Mouse (Mus musculus): ENCODE measurements around the gene Psmd13. TPM values are rescaled to one million over a fixed set of nuclear protein-coding genes. Genes with fewer than 3 reads are reported as not detected.

The Psmd13 gene
- polyA plus RNA-seq, 1 experiment from 2014 or later: 279 TPM

DNA sequence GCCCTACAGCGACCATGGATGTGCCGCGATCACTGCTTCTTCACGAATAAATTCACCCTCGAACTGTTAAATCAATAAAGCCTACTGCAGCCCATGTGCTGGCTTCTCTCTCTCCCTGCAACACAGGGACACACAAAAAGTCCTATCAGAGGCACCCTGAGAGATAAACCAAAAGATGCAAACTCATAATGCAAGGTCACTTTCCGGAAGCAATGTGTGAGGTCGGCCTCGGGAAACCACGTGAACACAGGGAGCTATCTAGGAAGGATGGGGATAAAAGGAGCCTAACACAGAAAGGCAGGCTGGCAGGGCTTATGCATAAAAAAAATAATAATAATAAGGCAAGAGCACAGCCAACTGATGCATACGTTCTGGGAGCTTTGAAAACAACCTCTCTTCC, 35.1 kb upstream of the Psmd13 start:
- no peaks in the 10 kb centered on the region for H3K36me3 ChIP-seq (replicated peaks)
- H3K27me3 ChIP-seq (replicated peaks): peaks cover 15% of the 10 kb centered on the region
- no peak overlapping the region for H3K4me3 ChIP-seq
- no peaks in the 10 kb centered on the region for H3K4me1 ChIP-seq
- 86% methylated on average over 10 of the region's 10 CpGs for WGBS
- ATAC-seq (replicated peaks): no peak
- no peak overlapping the region for H3K27ac ChIP-seq
- no peak overlapping the region for H3K9ac ChIP-seq
- no peak overlapping the region for H3K4me2 ChIP-seq
- H3K9me3 ChIP-seq: no peaks in the 10 kb centered on the region

DNA sequence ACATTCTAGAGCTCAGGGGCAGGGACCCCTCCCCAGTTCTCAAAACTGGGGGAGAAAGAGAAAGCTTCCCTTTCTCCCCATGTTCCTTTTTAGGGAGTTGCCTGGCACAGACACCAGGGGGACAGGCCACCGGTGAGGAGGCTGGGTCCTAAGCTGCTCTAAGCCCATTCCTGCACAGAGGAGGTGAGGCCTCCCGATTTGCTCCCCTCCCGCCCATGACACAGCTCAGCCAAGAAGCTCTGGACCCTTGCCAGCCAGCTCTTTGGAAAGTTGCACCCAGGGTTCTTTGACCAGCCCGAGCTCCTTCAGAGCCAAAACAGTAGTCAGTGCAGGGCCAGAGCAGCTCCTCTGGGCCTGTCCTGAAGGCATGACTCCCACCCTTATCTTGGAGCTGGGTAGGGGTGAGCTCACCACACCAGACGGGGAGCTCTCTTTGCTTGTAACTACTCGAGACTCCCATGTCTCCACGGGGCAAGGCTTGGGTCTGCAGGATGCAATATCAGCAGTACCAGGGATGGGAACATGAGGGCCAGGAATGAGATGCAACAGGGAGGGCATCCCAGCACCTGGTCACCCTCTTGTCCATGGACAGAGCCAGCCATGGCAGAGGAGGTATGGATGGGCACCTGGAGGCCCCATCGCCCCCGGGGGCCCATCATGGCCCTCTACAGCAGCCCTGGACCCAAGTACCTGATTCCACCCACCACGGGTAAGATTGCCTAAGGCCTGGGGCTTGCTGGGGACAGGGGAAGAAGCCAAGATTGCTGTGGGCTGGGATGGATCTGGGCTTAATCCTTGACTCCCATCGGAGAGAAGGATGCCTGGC, 33.8 kb upstream of the Psmd13 start, which contains the start of gene Odf3:
TSS of gene Odf3 (plus strand) at position 51 of the 826 bp plus-strand sequence.
- no peak within 1 kb of the TSS for H3K4me3 ChIP-seq
- H3K4me2 ChIP-seq: no peak within 1 kb of the TSS
- H3K4me1 ChIP-seq: no peaks in the 10 kb centered on the region
- 66% methylated on average over 11 of the region's 11 CpGs for WGBS
- ATAC-seq (replicated peaks): no peak
- H3K27ac ChIP-seq: no peak within 1 kb of the TSS
- peaks cover 3% of the 10 kb centered on the region; the same call in 1 of the 2 replicates for H3K36me3 ChIP-seq (replicated peaks)
- peaks cover 11% of the 10 kb centered on the region; the same call in 1 of the 2 replicates for H3K27me3 ChIP-seq (replicated peaks)
- H3K9ac ChIP-seq: no peak within 1 kb of the TSS
- H3K9me3 ChIP-seq: no peaks in the 10 kb centered on the region

DNA sequence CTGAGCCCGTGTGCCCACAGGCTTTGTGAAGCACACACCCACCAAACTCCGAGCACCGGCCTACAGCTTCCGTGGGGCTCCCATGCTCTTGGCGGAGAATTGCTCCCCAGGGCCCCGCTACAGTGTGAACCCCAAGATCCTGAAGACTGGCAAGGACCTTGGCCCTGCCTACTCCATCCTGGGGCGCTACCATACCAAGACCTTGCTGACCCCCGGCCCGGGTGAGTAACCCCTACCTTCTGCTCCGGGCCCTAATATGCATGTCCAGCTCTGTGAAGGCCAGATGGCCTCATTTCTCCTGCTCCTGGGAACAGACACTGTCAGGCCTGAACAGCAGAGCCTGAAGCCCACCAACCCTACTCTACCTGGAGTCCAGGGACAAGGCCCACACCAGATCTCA, 33.2 kb upstream of the Psmd13 start:
- ATAC-seq (replicated peaks): no peak
- Histone ChIP-seq H3K4me3 (no peak overlapping the region), H3K27ac (no peak overlapping the region), H3K9ac (no peak overlapping the region), H3K4me2 (no peak overlapping the region), H3K9me3 (no peaks in the 10 kb centered on the region), H3K36me3 (replicated peaks) (peaks cover 9% of the 10 kb centered on the region), H3K4me1 (no peaks in the 10 kb centered on the region), H3K27me3 (replicated peaks) (peaks cover 11% of the 10 kb centered on the region; the same call in 1 of the 2 replicates)
- 93% methylated on average over 10 of the region's 10 CpGs for WGBS

DNA sequence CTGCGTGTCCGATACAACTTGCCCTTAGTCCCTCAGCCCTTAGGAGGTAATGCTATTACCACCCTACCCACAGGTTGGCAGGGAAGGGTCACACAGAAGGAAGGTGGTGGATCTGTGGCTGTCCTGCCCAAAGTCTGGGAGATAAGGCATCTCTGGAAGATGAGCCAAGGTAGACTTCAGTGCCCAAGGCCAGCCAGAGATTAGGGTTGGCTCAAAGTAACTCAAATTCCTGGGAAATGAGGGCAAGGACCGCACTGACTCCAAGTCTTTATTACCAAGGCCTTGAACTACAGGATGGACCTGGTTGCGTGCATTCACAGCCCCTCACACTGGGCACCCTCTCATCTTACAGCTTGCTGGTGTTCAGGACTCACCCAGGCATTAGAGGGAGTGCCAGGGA, 29.9 kb upstream of the Psmd13 start:
- no peak for ATAC-seq (replicated peaks)
- H3K9ac ChIP-seq: no peak overlapping the region
- WGBS: 94% methylated on average over 4 of the region's 4 CpGs
- H3K27ac ChIP-seq: no peak overlapping the region
- peaks cover 17% of the 10 kb centered on the region for H3K36me3 ChIP-seq (replicated peaks)
- peaks cover 11% of the 10 kb centered on the region for H3K4me1 ChIP-seq
- no peaks in the 10 kb centered on the region for H3K27me3 ChIP-seq (replicated peaks)
- no peaks in the 10 kb centered on the region for H3K9me3 ChIP-seq
- no peak overlapping the region for H3K4me2 ChIP-seq
- no peak overlapping the region for H3K4me3 ChIP-seq

DNA sequence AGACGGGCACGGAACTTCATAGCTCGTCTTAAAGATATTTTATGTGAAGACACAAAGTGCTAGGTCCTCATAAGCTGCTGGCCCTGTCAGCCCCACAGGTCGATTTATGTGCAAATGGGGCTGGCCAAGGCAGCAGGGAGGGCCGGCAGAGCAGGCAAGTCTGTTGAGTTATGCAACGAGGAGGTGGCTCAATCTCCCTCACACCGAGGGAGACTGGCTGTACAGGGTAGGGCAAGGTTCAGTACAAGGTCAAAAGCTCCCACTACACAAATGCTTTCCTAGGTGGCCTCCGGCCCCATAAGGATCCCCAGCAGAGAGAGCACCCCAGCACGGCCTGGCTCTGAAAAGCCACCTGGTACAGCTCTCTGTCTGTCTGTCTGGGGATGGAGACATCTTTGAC, 28.4 kb upstream of the Psmd13 start:
- ATAC-seq (replicated peaks): no peak
- 87% methylated on average over 9 of the region's 9 CpGs for WGBS
- H3K4me3 ChIP-seq: no peak overlapping the region

DNA sequence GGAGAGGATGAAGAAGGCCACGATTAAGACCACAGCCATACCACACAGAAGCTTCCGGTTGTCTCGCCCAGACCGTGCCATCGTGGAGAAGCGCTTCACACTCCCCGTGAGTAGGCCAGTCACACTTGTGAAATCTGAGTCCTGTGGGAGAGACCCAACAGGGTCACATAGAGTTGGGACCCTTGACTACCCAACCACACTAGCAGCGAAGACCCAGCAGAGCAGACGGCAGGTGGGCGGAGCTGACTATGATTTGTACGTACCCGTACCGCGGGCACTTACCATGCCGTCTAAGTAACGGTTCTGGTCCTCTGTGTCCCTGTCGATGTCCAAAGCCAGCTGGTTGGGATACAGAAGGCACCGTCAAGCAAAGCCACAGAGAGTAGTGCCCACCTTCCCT, 27.3 kb upstream of the Psmd13 start:
- Histone ChIP-seq H3K27ac (no peak overlapping the region), H3K27me3 (replicated peaks) (no peaks in the 10 kb centered on the region), H3K4me1 (peaks cover 29% of the 10 kb centered on the region), H3K9ac (no peak overlapping the region), H3K4me2 (no peak overlapping the region), H3K9me3 (no peaks in the 10 kb centered on the region), H3K36me3 (replicated peaks) (peaks cover 17% of the 10 kb centered on the region), H3K4me3 (no peak overlapping the region)
- 95% methylated on average over 18 of the region's 18 CpGs for WGBS
- ATAC-seq (replicated peaks): no peak

More for the DNA sequence above, 28.4 kb upstream of the Psmd13 start:
- peaks cover 17% of the 10 kb centered on the region for H3K36me3 ChIP-seq (replicated peaks)
- H3K27me3 ChIP-seq (replicated peaks): no peaks in the 10 kb centered on the region
- H3K4me1 ChIP-seq: peaks cover 18% of the 10 kb centered on the region
- no peak overlapping the region for H3K27ac ChIP-seq
- H3K4me2 ChIP-seq: no peak overlapping the region
- H3K9me3 ChIP-seq: no peaks in the 10 kb centered on the region
- no peak overlapping the region for H3K9ac ChIP-seq

DNA sequence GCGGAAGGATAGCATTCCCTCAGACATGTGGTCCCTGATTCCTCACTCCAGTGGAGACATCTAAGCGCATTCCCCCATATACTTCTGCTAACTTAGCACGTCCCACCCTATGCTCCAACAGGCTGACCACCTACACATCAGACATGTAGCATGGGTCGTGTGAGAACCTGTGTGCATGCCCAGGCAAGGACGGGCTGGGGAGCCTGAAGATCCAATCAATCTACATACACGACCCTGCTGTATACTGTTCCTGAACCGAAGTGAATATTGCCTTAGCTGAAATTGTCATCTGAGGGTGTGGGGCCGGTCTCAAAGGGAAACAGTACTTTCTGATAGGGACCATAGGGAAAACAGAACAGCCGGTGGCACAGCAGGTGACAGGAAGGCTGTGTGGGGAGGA, 26.6 kb upstream of the Psmd13 start:
- no peak for ATAC-seq (replicated peaks)
- Histone ChIP-seq H3K4me1 (peaks cover 35% of the 10 kb centered on the region), H3K4me2 (peak overlapping the region; percentile 96), H3K4me3 (peak overlapping the region; percentile 57), H3K27me3 (replicated peaks) (no peaks in the 10 kb centered on the region), H3K9ac (peak overlapping the region; percentile 62; the same call in 1 of the 2 replicates), H3K9me3 (no peaks in the 10 kb centered on the region), H3K27ac (no peak overlapping the region), H3K36me3 (replicated peaks) (peaks cover 17% of the 10 kb centered on the region)
- 77% methylated on average over 9 of the region's 9 CpGs for WGBS

DNA sequence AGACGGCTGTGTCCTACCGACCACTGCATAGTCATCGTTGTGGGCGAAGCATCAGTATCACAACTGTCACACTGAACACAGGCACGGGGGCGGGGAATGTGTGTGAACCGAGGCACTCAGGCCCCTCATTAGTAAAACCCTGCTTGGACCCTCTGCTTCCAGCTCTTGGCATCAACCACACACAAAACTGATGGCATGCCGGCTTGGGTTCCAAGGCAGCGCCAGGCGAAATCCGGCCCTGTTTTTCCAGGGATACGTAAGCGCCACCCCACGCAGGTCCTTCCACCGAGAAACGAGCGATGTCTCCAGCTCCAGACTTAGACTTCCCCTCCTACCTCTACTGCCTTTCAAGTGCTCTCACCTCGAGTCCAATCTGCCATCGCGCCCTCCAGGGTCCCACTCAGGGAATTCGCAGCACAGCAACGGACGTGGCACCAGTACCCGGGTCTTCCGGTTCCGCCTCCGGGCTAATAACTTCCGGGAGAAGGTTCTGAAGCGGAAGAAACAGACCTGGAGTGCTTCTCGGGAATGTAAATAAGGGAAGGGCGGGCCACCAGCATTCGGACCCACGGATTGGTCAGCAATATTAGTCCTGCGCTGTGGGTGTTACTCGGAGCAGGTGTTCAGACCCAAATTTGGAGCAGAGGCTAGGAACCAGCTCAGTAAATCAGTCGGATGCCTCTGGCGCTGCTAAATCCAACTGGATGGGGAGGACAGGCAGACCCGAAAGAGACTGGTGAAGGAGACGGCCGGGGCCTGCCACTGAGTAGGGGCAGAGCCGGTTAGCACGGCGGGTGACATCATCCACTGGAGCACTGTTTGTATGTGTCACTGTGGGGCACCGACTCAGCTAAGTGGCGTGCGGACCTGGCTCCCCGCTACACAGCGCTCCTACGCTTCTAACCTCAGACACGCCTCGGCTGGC, 25.6 kb upstream of the Psmd13 start, which contains the start of gene Gm45785:
TSS of gene Gm45785 (minus strand) at position 472 of the 925 bp plus-strand sequence.
- no peaks in the 10 kb centered on the region for H3K27me3 ChIP-seq (replicated peaks)
- peak within 1 kb of the TSS; percentile 57 for H3K4me3 ChIP-seq
- WGBS: under 1% methylated on average over 51 of the region's 51 CpGs
- peak; percentile 83 for ATAC-seq (replicated peaks)
- peak within 1 kb of the TSS; percentile 62 for H3K9ac ChIP-seq
- H3K4me2 ChIP-seq: peak within 1 kb of the TSS; percentile 96
- peaks cover 42% of the 10 kb centered on the region for H3K4me1 ChIP-seq
- H3K9me3 ChIP-seq: no peaks in the 10 kb centered on the region
- H3K36me3 ChIP-seq (replicated peaks): peaks cover 25% of the 10 kb centered on the region
- peak within 1 kb of the TSS; percentile 82 for H3K27ac ChIP-seq

DNA sequence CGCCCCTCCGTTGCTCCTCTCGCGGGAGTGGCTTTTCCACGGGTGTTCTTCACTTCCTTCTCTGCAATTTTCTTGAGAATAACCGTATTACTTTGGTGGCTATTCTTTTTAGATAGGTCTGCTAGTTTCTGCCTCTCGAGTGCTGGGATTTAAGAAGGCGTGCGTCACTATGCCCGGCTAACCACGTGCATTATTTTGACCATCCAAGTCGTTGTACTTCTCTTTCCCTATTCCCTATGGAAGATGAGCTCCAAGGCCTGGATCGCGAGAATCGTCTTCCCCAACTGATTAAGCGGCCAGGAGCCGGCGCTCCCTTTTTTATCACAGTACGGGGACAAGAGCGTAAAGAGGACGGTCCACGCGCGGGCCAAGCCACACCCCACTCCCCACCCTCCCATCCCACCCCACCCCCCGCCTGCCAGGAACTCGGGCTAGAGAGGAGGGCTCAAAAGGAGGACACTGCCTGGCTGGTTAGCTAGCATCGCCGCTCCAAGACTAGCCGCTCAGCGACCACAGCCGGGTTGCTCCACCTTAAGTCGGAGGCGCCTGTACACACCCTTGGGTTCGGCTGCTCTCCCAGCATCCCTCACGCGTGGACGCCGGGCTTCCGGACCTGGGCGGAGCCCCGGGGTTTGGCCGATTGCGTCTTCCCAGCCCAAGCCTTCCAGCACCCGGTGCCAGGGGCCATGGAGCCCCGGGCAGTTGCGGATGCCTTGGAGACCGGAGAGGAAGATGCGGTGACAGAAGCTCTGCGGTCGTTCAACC, 24.8 kb upstream of the Psmd13 start, which contains the start of gene Ric8a:
TSS of gene Ric8a (plus strand) at position 173 of the 765 bp plus-strand sequence.
- peak within 1 kb of the TSS; percentile 57 for H3K4me3 ChIP-seq
- H3K9ac ChIP-seq: peak within 1 kb of the TSS; percentile 62
- H3K27me3 ChIP-seq (replicated peaks): no peaks in the 10 kb centered on the region
- peak within 1 kb of the TSS; percentile 96 for H3K4me2 ChIP-seq
- whole genome bisulfite sequencing: under 1% methylated on average over 50 of the region's 50 CpGs
- H3K9me3 ChIP-seq: no peaks in the 10 kb centered on the region
- peaks cover 42% of the 10 kb centered on the region for H3K4me1 ChIP-seq
- peak within 1 kb of the TSS; percentile 82 for H3K27ac ChIP-seq
- peaks cover 33% of the 10 kb centered on the region for H3K36me3 ChIP-seq (replicated peaks)
- ATAC-seq (replicated peaks): peak; percentile 85

DNA sequence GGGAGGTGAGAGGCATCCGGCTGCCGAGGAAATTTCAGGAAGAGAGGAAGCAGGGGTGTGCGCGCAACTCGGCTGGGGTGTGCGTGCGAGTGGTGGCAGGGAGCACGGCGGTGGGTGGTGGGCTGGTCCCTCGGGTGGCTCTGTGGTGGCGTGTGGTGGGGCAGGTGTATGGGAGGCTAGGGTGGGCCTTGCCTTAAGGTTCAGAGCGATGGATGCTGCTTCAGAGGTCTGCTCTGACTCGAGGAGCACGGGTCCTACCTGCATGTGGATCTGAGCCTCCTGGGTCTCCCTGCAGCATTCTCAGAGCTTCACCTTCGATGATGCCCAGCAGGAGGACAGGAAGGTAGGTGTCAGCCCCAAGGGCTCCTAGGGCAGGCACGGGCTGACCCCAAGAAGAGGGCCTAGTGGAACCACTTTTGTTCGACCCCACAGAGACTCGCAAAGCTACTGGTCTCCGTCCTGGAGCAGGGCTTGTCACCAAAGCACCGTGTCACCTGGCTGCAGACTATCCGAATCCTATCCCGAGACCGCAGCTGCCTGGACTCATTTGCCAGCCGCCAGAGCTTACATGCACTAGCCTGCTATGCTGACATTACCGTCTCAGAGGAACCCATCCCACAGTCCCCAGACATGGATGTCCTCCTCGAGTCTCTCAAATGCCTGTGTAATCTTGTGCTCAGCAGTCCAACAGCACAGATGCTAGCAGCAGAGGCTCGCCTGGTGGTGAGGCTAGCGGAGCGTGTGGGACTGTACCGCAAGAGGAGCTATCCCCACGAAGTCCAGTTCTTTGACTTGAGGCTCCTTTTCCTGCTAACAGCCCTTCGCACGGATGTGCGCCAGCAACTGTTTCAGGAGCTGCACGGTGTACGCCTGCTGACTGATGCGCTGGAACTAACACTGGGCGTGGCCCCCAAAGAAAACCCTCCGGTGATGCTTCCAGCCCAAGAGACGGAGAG, 23.9 kb upstream of the Psmd13 start, which contains the start of gene Bet1l:
TSS of gene Bet1l (minus strand) at position 28 of the 956 bp plus-strand sequence.
- H3K27me3 ChIP-seq (replicated peaks): no peaks in the 10 kb centered on the region

More for the DNA sequence above, 23.9 kb upstream of the Psmd13 start, which contains the start of gene Bet1l:
- WGBS: 36% methylated on average over 40 of the region's 40 CpGs
- Histone ChIP-seq H3K27ac (peak within 1 kb of the TSS; percentile 82), H3K4me2 (peak within 1 kb of the TSS; percentile 96), H3K4me3 (peak within 1 kb of the TSS; percentile 57), H3K9me3 (no peaks in the 10 kb centered on the region), H3K9ac (peak within 1 kb of the TSS; percentile 62), H3K4me1 (peaks cover 42% of the 10 kb centered on the region), H3K36me3 (replicated peaks) (peaks cover 40% of the 10 kb centered on the region)
- peak; percentile 51 for ATAC-seq (replicated peaks)
